ENCODE assay signal across 8 mouse cellular contexts in the genomic region with DNA sequence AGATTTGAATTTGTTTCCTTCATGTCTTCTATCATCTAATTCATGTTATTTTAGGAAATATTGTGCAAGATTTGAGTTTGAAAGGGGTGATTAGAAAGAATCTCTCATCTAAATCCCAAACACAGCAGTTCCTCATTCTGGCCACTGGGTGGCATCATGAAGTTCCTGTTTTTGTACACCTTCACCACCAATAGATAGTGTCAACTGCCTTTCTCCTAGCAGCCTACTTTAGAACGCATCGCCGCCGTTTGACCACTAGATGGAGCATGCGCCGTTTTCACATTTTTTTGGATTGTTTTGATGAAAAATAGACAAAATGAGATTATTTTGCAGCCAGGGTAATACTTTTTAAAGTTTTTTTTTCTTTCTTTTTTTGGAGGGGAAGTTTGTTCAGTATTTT.
DNase-seq lines count a peak whose midpoint lies in the region; ATAC-seq lines count a peak whose summit lies in the region.

No protein-coding gene starts in this region.

- H3K4me3 ChIP-seq in heart, embryonic 10.5 days = no peak overlapping the region
- H3K4me3 ChIP-seq in intestine, embryonic 16.5 days (ENCODE audit: low read length) = no peak overlapping the region
- no peak overlapping the region for H3K4me3 ChIP-seq in midbrain, embryonic 15.5 days

- DNase-seq in heart, adult 11 months = peak; percentile 88
- no peak for DNase-seq in heart, embryonic 10.5 days (ENCODE audit: low spot score)
- DNase-seq in cerebellum, adult 9-10 months = peak; percentile 35
- DNase-seq in frontal cortex, postnatal 10 days (ENCODE audit: low spot score in 2 of 2) = peak; percentile 37 to 57
- DNase-seq in left cerebral cortex, postnatal 25 days (ENCODE audit: low spot score in 2 of 2) = peak; percentile 57 to 83
- peak; percentile 26 to 42 for DNase-seq in spleen, adult 18-20 months

- no peaks in the 10 kb centered on the region for H3K36me3 ChIP-seq in heart, embryonic 10.5 days
- no peaks in the 10 kb centered on the region for H3K36me3 ChIP-seq in intestine, embryonic 16.5 days (ENCODE audit: control insufficient read depth, insufficient read depth, low read length)
- no peaks in the 10 kb centered on the region for H3K36me3 ChIP-seq in midbrain, embryonic 15.5 days (replicated peaks)

- 3% methylated on average over 6 of the region's 6 CpGs for WGBS in heart, embryonic 10.5 days
- WGBS in intestine, embryonic 16.5 days = 2% methylated on average over 6 of the region's 6 CpGs
- 1% methylated on average over 6 of the region's 6 CpGs for WGBS in midbrain, embryonic 15.5 days

- H3K9ac ChIP-seq in intestine, embryonic 16.5 days (ENCODE audit: low read depth, low read length) = no peak overlapping the region
- no peak overlapping the region for H3K9ac ChIP-seq in midbrain, embryonic 15.5 days

- peak; percentile 71; the same call in 1 of the 2 replicates for ATAC-seq in intestine, embryonic 16.5 days
- peak; percentile 92 for ATAC-seq in midbrain, embryonic 15.5 days (replicated peaks)

- no peak overlapping the region for H3K27ac ChIP-seq in heart, embryonic 10.5 days
- no peak overlapping the region for H3K27ac ChIP-seq in intestine, embryonic 16.5 days (ENCODE audit: low read length)
- H3K27ac ChIP-seq in midbrain, embryonic 15.5 days = no peak overlapping the region

- intact Hi-C loops in left cerebral cortex, postnatal 25 days (cut with DNase I) = loop anchor here (5.0 kb wide), 1 partner anchor 229 kb away; no protein-coding TSS in a partner anchor

- no peaks in the 10 kb centered on the region for H3K9me3 ChIP-seq in heart, embryonic 10.5 days
- no peaks in the 10 kb centered on the region for H3K9me3 ChIP-seq in intestine, embryonic 16.5 days (ENCODE audit: control insufficient read depth, low read length)
- H3K9me3 ChIP-seq in midbrain, embryonic 15.5 days = no peaks in the 10 kb centered on the region

- no peaks in the 10 kb centered on the region for H3K4me1 ChIP-seq in heart, embryonic 10.5 days
- no peaks in the 10 kb centered on the region for H3K4me1 ChIP-seq in intestine, embryonic 16.5 days (ENCODE audit: control insufficient read depth, insufficient read depth, low read length)
- no peaks in the 10 kb centered on the region for H3K4me1 ChIP-seq in midbrain, embryonic 15.5 days

- H3K4me2 ChIP-seq in intestine, embryonic 16.5 days (ENCODE audit: low read depth, low read length) = no peak overlapping the region
- H3K4me2 ChIP-seq in midbrain, embryonic 15.5 days = no peak overlapping the region

- no peaks in the 10 kb centered on the region for H3K27me3 ChIP-seq in heart, embryonic 10.5 days (ENCODE audit: insufficient read depth, poor library complexity, severe bottlenecking)
- H3K27me3 ChIP-seq in intestine, embryonic 16.5 days (replicated peaks; ENCODE audit: control insufficient read depth, insufficient read depth, low read length) = no peaks in the 10 kb centered on the region
- no peaks in the 10 kb centered on the region for H3K27me3 ChIP-seq in midbrain, embryonic 15.5 days (replicated peaks)
